Mouse (Mus musculus): ENCODE data around the gene Tekt3. TPM values are rescaled to one million over a fixed set of nuclear protein-coding genes. Genes with fewer than 3 reads are reported as not detected.

The Tekt3 gene
- polyA plus RNA-seq, 1 experiment: not detected

DNA sequence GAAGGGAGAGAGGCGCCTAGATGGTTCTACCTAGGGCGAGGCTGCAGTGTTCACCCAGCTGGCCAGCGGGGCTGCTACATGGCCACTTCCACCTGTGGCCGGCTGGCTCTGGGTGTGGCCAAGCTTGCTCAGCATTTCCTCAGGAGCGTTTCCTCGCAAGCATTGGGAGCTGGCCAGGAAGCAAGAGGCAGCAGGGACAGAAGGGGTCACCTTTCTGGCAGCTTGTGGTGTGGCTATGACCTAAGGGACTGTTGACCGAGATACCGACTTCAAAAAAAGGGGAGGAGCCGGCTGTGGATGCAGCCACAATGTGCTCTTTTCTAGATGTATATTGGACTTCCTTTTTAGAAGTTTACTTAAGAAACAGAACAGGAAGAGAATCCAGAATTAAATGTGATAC lies 67.9 kb downstream of the Tekt3 start:
- Histone ChIP-seq H3K4me3 (ENCODE audit: insufficient read depth, low read length) (no peak overlapping the region), H3K27ac (ENCODE audit: insufficient read depth, low read length) (no peak overlapping the region), H3K4me1 (ENCODE audit: control insufficient read depth, insufficient read depth, low read length) (peaks cover 2% of the 10 kb centered on the region; the same call in 1 of the 2 replicates)
- TF ChIP-seq POLR2A (IDR thresholded peaks at IDR 0.05; ENCODE audit: extremely low read depth, insufficient read depth, low read length): no peak
- no peak for TF ChIP-seq CTCF (IDR thresholded peaks at IDR 0.05; ENCODE audit: extremely low read depth, insufficient read depth, low read length)

DNA sequence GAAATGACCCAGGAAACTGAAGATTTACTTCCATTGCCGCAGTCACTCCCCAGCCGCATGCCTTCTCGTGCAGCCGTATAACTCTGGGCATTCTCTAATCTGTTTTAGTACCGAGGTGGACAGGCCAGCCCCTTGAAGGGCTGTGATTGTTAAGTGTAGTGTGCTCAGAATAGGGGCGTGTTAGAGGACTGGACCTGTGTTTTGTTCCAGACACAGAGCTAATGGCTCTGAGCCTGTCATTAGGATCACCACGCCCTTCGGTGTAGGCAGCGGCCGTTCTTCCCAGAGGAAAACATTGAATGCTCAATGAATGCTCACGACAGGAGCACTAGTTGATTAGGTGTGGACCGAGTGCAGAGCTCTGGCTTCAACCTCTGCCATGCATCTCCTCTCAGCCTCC lies 68.4 kb downstream of the Tekt3 start:
- peaks cover 2% of the 10 kb centered on the region; the same call in 1 of the 2 replicates for H3K4me1 ChIP-seq (ENCODE audit: control insufficient read depth, insufficient read depth, low read length)
- TF ChIP-seq CTCF (IDR thresholded peaks at IDR 0.05; ENCODE audit: extremely low read depth, insufficient read depth, low read length) (no peak), POLR2A (IDR thresholded peaks at IDR 0.05; ENCODE audit: extremely low read depth, insufficient read depth, low read length) (no peak)
- no peak overlapping the region for H3K4me3 ChIP-seq (ENCODE audit: insufficient read depth, low read length)
- no peak overlapping the region for H3K27ac ChIP-seq (ENCODE audit: insufficient read depth, low read length)

DNA sequence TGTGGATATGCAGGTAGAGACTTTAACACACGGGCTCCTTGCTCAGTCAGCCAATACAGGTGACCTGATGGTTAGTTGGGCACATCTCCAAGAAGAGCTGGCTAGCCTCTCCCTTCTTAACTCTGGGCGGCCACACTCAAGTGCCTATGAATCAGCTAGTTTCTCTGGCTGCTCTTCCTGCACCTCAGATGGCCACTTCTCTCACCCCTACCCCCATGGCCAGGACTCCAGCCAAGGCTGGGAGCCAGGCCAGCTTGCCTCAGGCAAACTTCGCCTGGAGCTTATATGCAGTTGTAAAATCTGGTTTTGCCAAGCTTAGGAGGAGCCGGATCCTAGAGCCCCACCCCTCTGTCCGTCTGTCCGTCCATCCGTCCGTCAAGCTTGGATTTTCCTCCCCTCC lies 69.0 kb downstream of the Tekt3 start:
- Histone ChIP-seq H3K4me1 (ENCODE audit: control insufficient read depth, insufficient read depth, low read length) (peaks cover 2% of the 10 kb centered on the region; the same call in 1 of the 2 replicates), H3K4me3 (ENCODE audit: insufficient read depth, low read length) (peak overlapping the region; percentile 45; the same call in 1 of the 2 replicates), H3K27ac (ENCODE audit: insufficient read depth, low read length) (no peak overlapping the region)
- TF ChIP-seq CTCF (IDR thresholded peaks at IDR 0.05; ENCODE audit: extremely low read depth, insufficient read depth, low read length): no peak
- no peak for TF ChIP-seq POLR2A (IDR thresholded peaks at IDR 0.05; ENCODE audit: extremely low read depth, insufficient read depth, low read length)

DNA sequence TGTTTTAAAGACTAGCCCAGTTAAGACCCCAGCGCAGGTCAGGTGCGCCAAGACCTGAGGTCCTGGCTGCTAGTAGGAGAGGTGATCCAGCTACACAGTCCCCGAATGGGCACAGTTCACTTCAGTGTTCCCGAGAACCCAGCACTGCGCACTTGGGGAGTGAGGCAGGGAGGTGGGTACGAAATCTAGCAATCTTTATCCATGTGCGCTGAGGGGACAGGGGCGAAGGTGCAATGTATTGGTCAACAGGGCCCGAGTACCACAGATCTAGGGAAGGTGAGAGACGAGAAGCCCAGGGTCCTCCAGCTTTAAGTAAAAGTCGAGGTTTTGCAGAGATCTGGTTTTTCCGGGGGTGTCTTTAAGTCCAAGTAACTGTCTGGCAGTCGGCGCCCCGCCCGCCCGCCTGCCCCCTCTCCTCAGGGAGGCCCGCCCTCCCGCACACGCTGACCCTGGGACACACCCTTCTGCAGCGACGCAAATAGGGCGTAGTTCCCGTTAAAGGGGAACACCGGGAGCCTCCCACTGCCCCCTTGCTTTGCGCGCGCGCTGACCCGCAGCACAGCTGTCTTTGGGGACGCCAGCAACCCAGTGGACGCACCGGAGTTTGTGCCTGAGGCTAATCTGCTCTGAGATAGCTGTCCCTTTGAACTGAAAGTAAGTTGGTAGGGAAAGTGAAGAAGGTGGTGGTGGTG lies 69.7 kb downstream of the Tekt3 start:
- TF ChIP-seq POLR2A (IDR thresholded peaks at IDR 0.05; ENCODE audit: extremely low read depth, insufficient read depth, low read length) (no peak), CTCF (IDR thresholded peaks at IDR 0.05; ENCODE audit: extremely low read depth, insufficient read depth, low read length) (no peak)
- Histone ChIP-seq H3K4me3 (ENCODE audit: insufficient read depth, low read length) (peak overlapping the region; percentile 45), H3K4me1 (ENCODE audit: control insufficient read depth, insufficient read depth, low read length) (peaks cover 2% of the 10 kb centered on the region; the same call in 1 of the 2 replicates), H3K27ac (ENCODE audit: insufficient read depth, low read length) (no peak overlapping the region)

DNA sequence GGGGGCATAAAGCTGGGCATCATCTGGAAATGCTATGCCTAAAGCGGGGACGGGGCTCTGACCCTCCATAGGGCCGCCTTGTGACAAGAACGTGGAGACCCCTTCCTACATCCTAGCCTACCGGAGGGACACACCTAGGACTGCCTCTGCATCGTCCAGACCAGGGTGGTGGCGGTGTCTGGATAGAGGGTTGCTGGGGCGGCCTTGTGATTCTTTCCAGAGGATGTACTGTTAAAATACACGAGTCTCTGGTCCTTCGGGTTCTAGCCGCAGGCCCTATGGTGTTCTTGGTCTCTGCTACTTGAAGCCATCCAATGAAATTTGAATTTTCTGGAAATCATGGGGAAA lies 70.2 kb downstream of the Tekt3 start:
- peaks cover 2% of the 10 kb centered on the region; the same call in 1 of the 2 replicates for H3K4me1 ChIP-seq (ENCODE audit: control insufficient read depth, insufficient read depth, low read length)
- no peak for TF ChIP-seq POLR2A (IDR thresholded peaks at IDR 0.05; ENCODE audit: extremely low read depth, insufficient read depth, low read length)
- TF ChIP-seq CTCF (IDR thresholded peaks at IDR 0.05; ENCODE audit: extremely low read depth, insufficient read depth, low read length): no peak
- H3K27ac ChIP-seq (ENCODE audit: insufficient read depth, low read length): 0 out of 2 replicates have a peak overlapping the region, but pooled peaks have one; percentile 82
- H3K4me3 ChIP-seq (ENCODE audit: insufficient read depth, low read length): peak overlapping the region; percentile 45

DNA sequence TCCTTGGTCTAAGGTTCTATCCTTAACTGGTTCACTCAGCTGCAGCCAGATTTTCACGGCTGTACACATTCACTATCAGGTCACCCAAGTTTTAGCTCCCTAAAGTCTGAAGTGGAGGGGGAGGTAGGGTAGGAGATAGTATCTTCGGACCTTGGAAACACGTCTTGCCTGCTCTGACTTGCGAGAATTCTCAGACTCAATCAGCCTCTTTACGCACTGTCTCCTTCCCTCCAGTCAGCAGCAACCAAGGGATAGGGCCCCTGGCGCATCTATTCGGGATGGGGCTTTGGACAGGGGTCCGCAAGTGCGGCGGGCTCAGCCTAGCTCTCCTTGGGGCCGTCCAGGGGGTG lies 70.7 kb downstream of the Tekt3 start:
- H3K4me1 ChIP-seq (ENCODE audit: control insufficient read depth, insufficient read depth, low read length): peaks cover 2% of the 10 kb centered on the region; the same call in 1 of the 2 replicates
- peak overlapping the region; percentile 82 for H3K27ac ChIP-seq (ENCODE audit: insufficient read depth, low read length)
- TF ChIP-seq POLR2A (IDR thresholded peaks at IDR 0.05; ENCODE audit: extremely low read depth, insufficient read depth, low read length) (no peak), CTCF (IDR thresholded peaks at IDR 0.05; ENCODE audit: extremely low read depth, insufficient read depth, low read length) (no peak)
- H3K4me3 ChIP-seq (ENCODE audit: insufficient read depth, low read length): peak overlapping the region; percentile 45

DNA sequence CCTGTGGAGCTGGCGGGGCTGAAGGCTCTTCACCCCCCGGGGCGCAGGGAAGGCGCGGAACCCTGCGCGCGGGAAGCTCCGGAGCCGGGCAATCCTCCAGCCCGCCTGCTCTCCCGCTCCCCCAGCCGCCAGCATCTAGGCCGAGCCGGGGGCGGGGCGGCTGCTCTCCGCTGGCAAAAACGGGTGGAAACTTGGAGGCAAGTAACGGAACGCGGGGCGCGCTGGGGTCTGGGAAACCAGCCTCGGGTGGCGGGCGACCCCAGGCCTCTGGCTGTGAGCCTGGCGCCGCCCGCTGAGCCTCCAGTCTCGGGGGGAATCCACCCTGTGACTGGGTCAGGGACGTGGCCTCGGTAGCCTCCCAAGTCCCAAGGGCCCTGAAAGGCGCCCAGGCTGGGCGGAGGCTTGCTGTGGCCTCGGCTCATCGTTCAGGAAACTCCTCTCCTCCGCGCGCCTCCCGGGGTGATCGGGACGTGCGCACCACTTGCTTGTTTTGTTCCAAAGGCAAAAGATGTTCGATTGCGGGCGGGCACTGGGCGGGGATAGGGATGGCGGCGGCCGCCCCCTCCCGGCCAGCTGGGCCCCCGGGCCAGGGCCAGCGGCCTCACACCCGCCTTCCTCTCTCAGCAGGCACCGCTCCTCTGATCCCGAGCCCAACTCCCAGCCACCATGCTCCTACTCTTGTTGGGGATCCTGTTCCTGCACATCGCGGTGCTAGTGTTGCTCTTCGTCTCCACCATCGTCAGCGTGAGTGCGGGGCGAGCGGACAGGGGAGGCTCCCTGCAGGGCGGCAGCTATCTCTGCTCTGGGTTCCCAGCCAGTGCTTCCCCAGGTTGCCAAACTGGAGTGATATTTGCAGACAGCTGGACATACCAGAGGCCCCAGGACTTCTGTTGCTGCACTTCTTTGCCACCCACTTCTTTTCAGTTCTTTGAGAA lies 71.3 kb downstream of the Tekt3 start:
- H3K27ac ChIP-seq (ENCODE audit: insufficient read depth, low read length): peak overlapping the region; percentile 82
- H3K4me1 ChIP-seq (ENCODE audit: control insufficient read depth, insufficient read depth, low read length): peaks cover 2% of the 10 kb centered on the region; the same call in 1 of the 2 replicates
- peak overlapping the region; percentile 45 for H3K4me3 ChIP-seq (ENCODE audit: insufficient read depth, low read length)
- TF ChIP-seq CTCF (IDR thresholded peaks at IDR 0.05; ENCODE audit: extremely low read depth, insufficient read depth, low read length): no peak
- TF ChIP-seq POLR2A (IDR thresholded peaks at IDR 0.05; ENCODE audit: extremely low read depth, insufficient read depth, low read length): peak; percentile 20; the same call in 1 of the 2 replicates

DNA sequence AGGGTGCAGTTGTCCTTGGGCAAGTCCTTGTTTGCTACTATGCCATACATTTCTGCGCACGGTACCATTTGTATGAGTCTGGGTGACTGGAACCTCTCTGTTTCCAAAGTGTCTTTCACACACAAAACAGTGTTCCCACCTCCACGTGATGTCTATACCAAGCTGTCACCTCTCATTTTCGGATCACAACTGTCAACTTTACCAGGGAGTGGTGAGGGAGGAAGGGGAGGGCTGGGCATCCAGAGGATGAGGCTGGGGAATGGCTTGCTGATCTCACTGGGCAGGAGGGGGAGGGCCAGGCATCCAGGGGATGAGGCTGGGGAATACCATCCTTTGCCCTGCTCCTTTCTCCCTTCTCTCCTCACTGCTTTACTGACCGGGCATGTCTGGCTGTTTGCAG lies 72.6 kb downstream of the Tekt3 start:
- Histone ChIP-seq H3K4me3 (ENCODE audit: insufficient read depth, low read length) (no peak overlapping the region), H3K27ac (ENCODE audit: insufficient read depth, low read length) (no peak overlapping the region), H3K4me1 (ENCODE audit: control insufficient read depth, insufficient read depth, low read length) (peaks cover 3% of the 10 kb centered on the region; the same call in 1 of the 2 replicates)
- TF ChIP-seq POLR2A (IDR thresholded peaks at IDR 0.05; ENCODE audit: extremely low read depth, insufficient read depth, low read length): no peak

DNA sequence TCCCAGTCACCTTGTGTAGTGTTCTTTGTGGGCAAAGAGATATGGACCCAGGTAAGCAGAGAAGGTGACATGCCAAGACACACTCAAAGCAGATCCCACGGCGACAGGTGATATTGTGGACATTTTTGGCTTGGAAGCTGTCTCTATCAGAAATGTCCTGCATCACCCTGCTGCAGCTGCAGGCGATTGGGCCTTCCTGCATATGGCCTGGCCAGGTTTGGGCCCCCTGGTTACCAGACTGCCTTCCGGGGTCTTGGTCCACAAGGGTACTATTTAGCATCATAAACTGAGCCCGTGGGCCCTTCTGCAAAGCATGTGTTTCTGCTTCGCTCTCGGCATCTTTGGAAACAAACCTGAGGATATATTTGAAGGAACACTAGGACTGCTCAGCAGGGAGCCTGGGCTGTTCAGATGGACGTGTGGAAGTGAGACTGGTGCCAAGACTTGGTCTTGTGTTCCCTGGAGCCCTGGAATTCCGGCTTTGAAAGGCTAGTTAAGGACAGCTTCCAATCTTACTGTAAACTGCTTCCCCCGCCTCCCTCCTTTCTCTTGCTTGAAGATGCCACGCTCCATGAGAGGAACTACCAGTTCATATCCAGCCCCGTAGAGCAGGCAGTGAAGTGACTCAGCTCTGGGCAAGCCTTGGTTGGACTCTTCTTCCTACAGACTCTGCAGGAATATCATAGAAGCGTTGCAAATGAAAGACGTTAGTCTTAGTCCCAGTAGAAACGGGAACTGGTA lies 73.5 kb downstream of the Tekt3 start:
- no peak overlapping the region for H3K27ac ChIP-seq (ENCODE audit: insufficient read depth, low read length)
- H3K4me3 ChIP-seq (ENCODE audit: insufficient read depth, low read length): no peak overlapping the region
- TF ChIP-seq CTCF (IDR thresholded peaks at IDR 0.05; ENCODE audit: extremely low read depth, insufficient read depth, low read length) (no peak), POLR2A (IDR thresholded peaks at IDR 0.05; ENCODE audit: extremely low read depth, insufficient read depth, low read length) (no peak)
- peaks cover 3% of the 10 kb centered on the region; the same call in 1 of the 2 replicates for H3K4me1 ChIP-seq (ENCODE audit: control insufficient read depth, insufficient read depth, low read length)
